Mouse (Mus musculus) ES-Bruce4 (cell line): ENCODE measurements around the gene Arrb1. TPM values are rescaled to one million over a fixed set of nuclear protein-coding genes. Genes with fewer than 3 reads are reported as not detected.

ENCODE experiments used
- H3K27ac ChIP-seq: 2 replicates; pipeline ENCODE4 v1.5.1; 2012; ENCODE audit warnings: low read length, inconsistent platforms; ENCODE audit not compliant: insufficient read depth
- H3K27me3 ChIP-seq: 2 replicates; pipeline ENCODE4 v1.6.1; 2012; ENCODE audit warnings: mild to moderate bottlenecking, low read length, inconsistent platforms; ENCODE audit not compliant: control insufficient read depth, poor library complexity, insufficient read depth, severe bottlenecking
- H3K36me3 ChIP-seq: 2 replicates; pipeline ENCODE4 v1.6.1; 2012; ENCODE audit warnings: inconsistent platforms, mild to moderate bottlenecking, low read length, moderate library complexity; ENCODE audit not compliant: control insufficient read depth, poor library complexity, insufficient read depth, severe bottlenecking
- H3K4me1 ChIP-seq: one replicate; pipeline ENCODE4 v1.8.1; 2011; ENCODE audit warnings: low read length; ENCODE audit not compliant: control insufficient read depth, insufficient read depth
- H3K4me3 ChIP-seq: 2 replicates; pipeline ENCODE4 v1.5.1; 2011; ENCODE audit warnings: low read depth, mild to moderate bottlenecking, low read length
- H3K9ac ChIP-seq: 2 replicates; pipeline ENCODE4 v1.6.1; 2012; ENCODE audit warnings: low read depth, mild to moderate bottlenecking, inconsistent platforms; ENCODE audit not compliant: poor library complexity, severe bottlenecking
- H3K9me3 ChIP-seq: replicated peaks from 2 replicates; pipeline ENCODE4 v1.6.1; 2012; ENCODE audit warnings: mild to moderate bottlenecking, low read length, inconsistent platforms; ENCODE audit not compliant: control insufficient read depth, poor library complexity, insufficient read depth, severe bottlenecking
- CTCF ChIP-seq: IDR thresholded peaks from one replicate; pipeline ENCODE4 v1.8.1; 2011; ENCODE audit warnings: low read depth, low read length
- EP300 ChIP-seq: IDR thresholded peaks from 2 replicates; pipeline ENCODE4 v1.6.1; 2011; ENCODE audit warnings: low read depth, low read length; ENCODE audit not compliant: insufficient read depth
- POLR2A ChIP-seq: IDR thresholded peaks from one replicate; pipeline ENCODE4 v1.8.1; 2011; ENCODE audit warnings: low read length; ENCODE audit not compliant: insufficient read depth
- polyA plus RNA-seq: library from polyadenylated mRNA; stranded (reverse); fragments of >200 nt; gene quantifications from 2 replicates; pipeline ENCODE4 v1.2.4, GENCODE M21; 2011; ENCODE audit warnings: low read depth; ENCODE audit not compliant: missing spikeins, insufficient read depth, insufficient read length

Gene Arrb1
- polyA plus RNA-seq, 1 experiment: 31.7 TPM

GRCm38 (mm10) chr7:99580247-99580646 lies 45.0 kb downstream of the Arrb1 start:
- Histone ChIP-seq H3K27me3 (no peaks in the 10 kb centered on the region), H3K36me3 (no peaks in the 10 kb centered on the region), H3K4me3 (peak overlapping the region; percentile 47), H3K4me1 (peaks cover 2% of the 10 kb centered on the region), H3K27ac (no peak overlapping the region), H3K9me3 (no peaks in the 10 kb centered on the region), H3K9ac (no peak overlapping the region)
- no peak for TF ChIP-seq CTCF
- no peak for TF ChIP-seq POLR2A
- no peak for TF ChIP-seq EP300

DNA sequence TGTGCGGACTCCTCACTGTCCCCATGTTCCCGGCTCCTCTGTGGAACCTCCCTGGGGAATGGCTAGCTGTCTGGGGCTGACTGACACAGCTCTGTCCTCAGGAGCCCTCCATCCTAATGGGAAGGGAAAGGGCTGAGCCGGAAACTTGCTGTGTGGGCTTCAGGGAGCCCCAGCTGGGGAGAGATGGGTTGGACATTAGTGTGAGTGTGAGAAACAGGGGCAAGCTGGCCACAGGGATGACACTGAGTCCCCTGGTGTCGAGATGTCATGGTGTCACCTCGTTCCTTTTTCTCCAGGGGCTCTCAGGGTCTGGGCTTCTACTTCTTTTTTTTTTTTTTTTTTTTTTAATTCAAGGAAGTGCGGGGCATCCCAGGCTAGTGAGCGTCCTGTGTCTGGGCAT lies 47.0 kb downstream of the Arrb1 start:
- H3K27ac ChIP-seq: no peak overlapping the region

DNA sequence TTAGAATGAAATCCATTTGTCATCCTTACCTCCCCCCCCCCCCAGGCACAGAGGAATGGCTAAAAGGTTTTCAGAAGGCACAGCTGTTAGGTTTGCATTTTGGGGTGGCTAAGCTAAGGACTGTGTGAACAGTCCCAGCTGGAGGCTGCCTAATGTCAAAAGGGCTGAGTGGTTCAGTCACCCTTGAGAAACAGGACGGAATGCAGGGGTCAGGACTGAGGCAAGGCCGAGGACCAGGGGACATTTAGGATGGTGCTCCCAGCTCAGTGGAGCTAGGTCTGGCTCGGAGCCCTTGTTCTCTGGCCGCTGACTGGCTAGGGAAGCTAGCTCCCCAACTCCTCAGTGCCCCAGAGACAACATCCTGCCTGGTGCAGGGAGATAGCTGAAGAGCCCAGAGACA lies 47.6 kb downstream of the Arrb1 start:
- Histone ChIP-seq H3K27ac (no peak overlapping the region), H3K9ac (no peak overlapping the region), H3K27me3 (no peaks in the 10 kb centered on the region), H3K9me3 (no peaks in the 10 kb centered on the region), H3K4me3 (no peak overlapping the region), H3K4me1 (peaks cover 2% of the 10 kb centered on the region), H3K36me3 (no peaks in the 10 kb centered on the region)
- TF ChIP-seq EP300 (no peak), CTCF (no peak), POLR2A (no peak)

More for the DNA sequence above, 47.0 kb downstream of the Arrb1 start:
- Histone ChIP-seq H3K4me3 (no peak overlapping the region), H3K9ac (no peak overlapping the region), H3K27me3 (no peaks in the 10 kb centered on the region), H3K36me3 (no peaks in the 10 kb centered on the region), H3K4me1 (peaks cover 2% of the 10 kb centered on the region), H3K9me3 (no peaks in the 10 kb centered on the region)
- TF ChIP-seq CTCF (no peak), EP300 (no peak), POLR2A (no peak)

GRCm38 (mm10) chr7:99583625-99584024 lies 48.4 kb downstream of the Arrb1 start:
- Histone ChIP-seq H3K27ac (no peak overlapping the region), H3K4me3 (no peak overlapping the region), H3K27me3 (no peaks in the 10 kb centered on the region), H3K9ac (no peak overlapping the region), H3K36me3 (no peaks in the 10 kb centered on the region), H3K4me1 (peaks cover 2% of the 10 kb centered on the region), H3K9me3 (no peaks in the 10 kb centered on the region)
- TF ChIP-seq EP300 (no peak), POLR2A (no peak), CTCF (no peak)

- no peak for TF ChIP-seq CTCF
- TF ChIP-seq POLR2A: no peak
- TF ChIP-seq EP300: no peak
- no peak overlapping the region for H3K9ac ChIP-seq
- no peaks in the 10 kb centered on the region for H3K27me3 ChIP-seq
- no peak overlapping the region for H3K4me3 ChIP-seq
- no peaks in the 10 kb centered on the region for H3K9me3 ChIP-seq
- no peak overlapping the region for H3K27ac ChIP-seq
- H3K4me1 ChIP-seq: no peaks in the 10 kb centered on the region
- H3K36me3 ChIP-seq: no peaks in the 10 kb centered on the region
Measured at GRCm38 (mm10) chr7:99585976-99586375, 50.7 kb downstream of the Arrb1 start.

DNA sequence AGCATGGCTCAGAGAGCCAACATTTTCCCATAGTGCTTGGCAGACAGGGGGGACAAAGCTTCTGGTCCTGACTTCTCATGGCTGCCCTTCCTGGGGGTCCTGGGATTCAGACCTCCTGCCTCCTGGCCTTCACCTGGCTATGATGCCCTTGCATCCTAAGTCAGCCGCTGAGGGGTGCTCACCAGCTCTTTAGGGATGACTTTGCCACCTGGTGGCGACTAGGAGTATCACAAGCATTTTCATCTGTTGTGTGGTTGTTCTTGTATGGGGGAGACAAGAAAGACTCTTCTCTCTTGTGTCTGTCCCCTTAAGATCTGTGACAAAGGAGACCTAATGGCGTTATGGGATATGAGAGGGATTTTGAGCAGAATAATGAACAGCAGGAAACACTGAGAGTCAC lies 54.8 kb downstream of the Arrb1 start:
- Histone ChIP-seq H3K36me3 (no peaks in the 10 kb centered on the region), H3K27me3 (no peaks in the 10 kb centered on the region), H3K4me3 (no peak overlapping the region), H3K4me1 (no peaks in the 10 kb centered on the region), H3K27ac (no peak overlapping the region), H3K9ac (no peak overlapping the region), H3K9me3 (no peaks in the 10 kb centered on the region)
- TF ChIP-seq EP300 (no peak), CTCF (peak; percentile 71)
